Mouse (Mus musculus) bone marrow, adult 2 months (tissue): Measurements from ENCODE around the gene Tgds.
A peak's percentile ranks its signal among the peaks of the same experiment; 100 is the strongest.

Source experiments
- CTCF ChIP-seq: fragments of 200-500 bp; IDR thresholded peaks from 2 replicates; pipeline ENCODE4 v1.5.1; 2011; ENCODE audit warnings: low read length, control low read depth; ENCODE audit not compliant: control insufficient read depth, insufficient read depth
- POLR2A ChIP-seq: fragments of 200-500 bp; IDR thresholded peaks from 2 replicates; pipeline ENCODE4 v1.6.1; 2011; ENCODE audit warnings: low read depth, mild to moderate bottlenecking, control low read depth, low read length, borderline replicate concordance; ENCODE audit not compliant: control insufficient read depth

DNA sequence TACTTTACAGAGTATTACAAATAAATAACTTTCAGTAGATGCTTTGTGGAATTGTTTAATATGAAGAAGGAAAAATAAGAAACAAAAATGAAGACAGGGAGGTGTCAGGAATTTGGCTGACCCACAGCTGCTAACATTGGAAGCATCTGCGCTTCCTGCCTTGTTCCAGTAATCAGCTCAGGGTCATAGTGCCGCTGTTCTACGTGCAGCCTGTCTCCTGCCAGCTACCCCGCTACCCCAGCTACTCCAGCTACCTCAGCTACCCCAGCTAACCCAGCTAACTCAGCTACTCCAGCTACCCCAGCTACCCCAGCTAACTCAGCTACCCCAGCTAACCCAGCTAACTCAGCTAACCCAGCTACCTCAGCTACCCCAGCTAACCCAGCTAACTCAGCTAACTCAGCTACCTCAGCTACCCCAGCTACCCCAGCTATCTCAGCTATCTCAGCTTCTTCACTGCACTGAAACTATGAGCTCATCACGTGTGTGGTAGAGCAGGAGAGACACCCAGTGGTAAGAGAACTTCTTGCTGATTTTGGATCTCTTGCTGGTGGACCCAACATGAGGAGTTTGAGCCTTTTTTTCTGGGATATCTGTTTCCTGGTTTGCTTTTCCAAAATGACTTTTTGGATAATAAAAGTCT lies 19.2 kb upstream of the Tgds start:
- no peak for TF ChIP-seq POLR2A
- TF ChIP-seq CTCF: peak; percentile 25; the same call in 1 of the 2 replicates
